Mouse (Mus musculus): ENCODE measurements around the gene Dock3. TPM values are rescaled to one million over a fixed set of nuclear protein-coding genes. Genes with fewer than 3 reads are reported as not detected.
A peak's percentile ranks its signal among the peaks of the same experiment; 100 is the strongest.

The Dock3 gene
- polyA plus RNA-seq, 1 experiment from 2014 or later = 23.4 TPM

DNA sequence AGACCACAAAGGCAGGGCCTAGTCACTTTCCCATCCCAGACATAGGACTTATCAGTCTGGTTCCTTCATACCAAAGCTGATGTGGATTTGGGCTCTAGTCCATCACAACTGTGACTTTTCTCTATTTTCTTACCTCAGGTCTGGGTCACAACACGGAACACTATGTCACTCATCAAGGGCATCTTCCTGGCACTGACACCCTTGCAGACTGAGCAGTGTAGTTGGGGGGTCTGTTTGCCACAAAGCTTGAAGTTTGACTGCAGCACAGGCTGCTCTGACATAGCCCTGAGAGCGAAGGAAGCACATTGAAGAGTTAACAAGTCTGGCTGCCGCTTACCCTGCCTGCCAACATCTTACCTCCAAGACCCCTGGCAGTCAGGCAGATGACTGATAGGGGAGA, 348.6 kb downstream of the Dock3 start:
- 72% methylated on average over 3 of the region's 3 CpGs for WGBS
- no peak overlapping the region for H3K27ac ChIP-seq (replicated peaks)
- peaks cover 60% of the 10 kb centered on the region for H3K4me1 ChIP-seq
- H3K27me3 ChIP-seq = no peaks in the 10 kb centered on the region
- H3K4me2 ChIP-seq (replicated peaks) = peak overlapping the region; percentile 82
- ATAC-seq (replicated peaks) = no peak
- H3K9me3 ChIP-seq = no peaks in the 10 kb centered on the region
- 0 out of 2 replicates have a peak overlapping the region, but pooled peaks have one; percentile 19 for H3K9ac ChIP-seq (replicated peaks)
- peak overlapping the region; percentile 23 for H3K4me3 ChIP-seq
- H3K36me3 ChIP-seq = peaks cover 50% of the 10 kb centered on the region

DNA sequence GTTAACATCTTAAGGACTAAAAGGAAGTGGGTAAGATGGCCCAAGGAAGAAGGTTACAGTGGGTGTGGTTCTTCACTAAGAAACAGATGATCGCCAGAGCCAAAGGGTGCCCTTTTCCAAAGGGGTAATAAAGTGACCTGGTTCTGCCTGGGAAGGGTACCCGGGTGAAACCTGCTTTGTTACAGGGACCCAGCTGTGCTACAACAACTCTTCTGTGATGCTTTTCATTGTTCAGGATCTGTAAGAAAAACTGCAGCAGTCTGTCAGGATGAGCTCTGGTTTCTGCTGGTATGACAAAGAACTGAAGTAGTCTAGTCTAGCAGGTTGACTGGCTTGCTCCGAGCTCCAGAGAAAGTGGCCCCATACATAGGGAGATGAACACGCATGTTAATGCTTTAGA, 349.5 kb downstream of the Dock3 start:
- Histone ChIP-seq H3K4me1 (peaks cover 51% of the 10 kb centered on the region), H3K9me3 (no peaks in the 10 kb centered on the region), H3K36me3 (peaks cover 55% of the 10 kb centered on the region), H3K27ac (replicated peaks) (no peak overlapping the region), H3K4me2 (replicated peaks) (no peak overlapping the region), H3K9ac (replicated peaks) (no peak overlapping the region), H3K27me3 (no peaks in the 10 kb centered on the region), H3K4me3 (no peak overlapping the region)
- WGBS = 69% methylated on average over 4 of the region's 4 CpGs
- no peak for ATAC-seq (replicated peaks)

DNA sequence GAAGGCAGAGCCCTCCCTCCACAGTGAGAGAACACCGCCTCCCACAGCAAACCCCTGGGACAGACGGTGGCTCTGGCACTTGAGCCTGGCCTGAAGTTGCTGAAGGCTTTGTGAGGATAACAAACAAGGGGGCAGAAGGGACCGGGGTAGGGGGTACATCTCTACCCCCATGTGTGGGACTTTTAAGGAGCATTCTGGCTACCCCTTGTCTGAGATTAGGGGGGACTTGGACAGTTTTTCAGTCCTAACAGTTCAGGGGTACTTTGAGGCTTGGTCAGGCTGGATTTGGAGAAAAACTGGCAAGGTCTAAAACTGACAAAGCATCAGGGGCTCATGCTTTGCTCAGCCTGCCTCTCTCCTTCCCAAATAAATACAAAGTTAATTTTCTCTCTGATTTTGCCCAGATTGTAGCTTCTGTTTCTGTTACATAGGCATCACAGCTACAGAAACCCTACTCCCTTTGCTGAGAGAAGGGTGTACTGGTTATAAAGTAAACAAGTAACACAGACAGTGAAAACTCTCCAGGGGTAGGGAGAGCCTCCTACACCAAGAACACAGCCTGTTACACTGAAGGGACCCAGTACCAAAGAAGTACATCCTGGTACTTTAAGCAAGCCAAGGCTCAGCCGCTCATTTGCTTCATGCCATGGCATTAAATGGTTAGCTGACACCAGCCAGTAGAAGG, 350.5 kb downstream of the Dock3 start:
- Histone ChIP-seq H3K4me2 (replicated peaks) (no peak overlapping the region), H3K27ac (replicated peaks) (no peak overlapping the region), H3K9ac (replicated peaks) (no peak overlapping the region), H3K27me3 (no peaks in the 10 kb centered on the region), H3K4me1 (peaks cover 51% of the 10 kb centered on the region), H3K9me3 (no peaks in the 10 kb centered on the region), H3K36me3 (peaks cover 63% of the 10 kb centered on the region), H3K4me3 (no peak overlapping the region)
- WGBS = 69% methylated on average over 4 of the region's 4 CpGs
- no peak for ATAC-seq (replicated peaks)

DNA sequence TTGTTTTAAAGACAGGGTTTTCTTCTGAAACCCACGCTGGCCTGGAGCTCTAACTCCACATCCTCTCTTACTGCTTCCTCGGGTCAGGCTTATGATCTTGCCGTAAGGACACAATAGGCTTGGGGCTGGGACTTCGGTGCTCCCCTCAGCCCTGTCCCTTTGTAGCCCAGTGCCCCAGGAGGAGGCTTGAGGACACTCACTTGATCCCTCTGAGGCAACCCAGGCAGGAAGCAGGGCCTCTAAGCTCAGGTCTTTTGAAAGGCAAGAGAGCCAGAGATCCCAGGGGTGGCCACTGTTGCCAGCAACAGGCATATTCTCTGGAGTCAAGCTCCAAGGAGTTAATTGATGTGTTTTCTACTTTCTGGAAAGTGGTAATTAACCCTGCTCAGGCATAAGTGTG, 352.2 kb downstream of the Dock3 start:
- Histone ChIP-seq H3K36me3 (peaks cover 80% of the 10 kb centered on the region), H3K4me1 (peaks cover 38% of the 10 kb centered on the region), H3K4me3 (no peak overlapping the region), H3K9me3 (no peaks in the 10 kb centered on the region), H3K27ac (replicated peaks) (0 out of 2 replicates have a peak overlapping the region, but pooled peaks have one; percentile 27), H3K27me3 (no peaks in the 10 kb centered on the region), H3K9ac (replicated peaks) (no peak overlapping the region), H3K4me2 (replicated peaks) (no peak overlapping the region)
- no peak for ATAC-seq (replicated peaks)
- 49% methylated on average over 4 of the region's 4 CpGs for WGBS

DNA sequence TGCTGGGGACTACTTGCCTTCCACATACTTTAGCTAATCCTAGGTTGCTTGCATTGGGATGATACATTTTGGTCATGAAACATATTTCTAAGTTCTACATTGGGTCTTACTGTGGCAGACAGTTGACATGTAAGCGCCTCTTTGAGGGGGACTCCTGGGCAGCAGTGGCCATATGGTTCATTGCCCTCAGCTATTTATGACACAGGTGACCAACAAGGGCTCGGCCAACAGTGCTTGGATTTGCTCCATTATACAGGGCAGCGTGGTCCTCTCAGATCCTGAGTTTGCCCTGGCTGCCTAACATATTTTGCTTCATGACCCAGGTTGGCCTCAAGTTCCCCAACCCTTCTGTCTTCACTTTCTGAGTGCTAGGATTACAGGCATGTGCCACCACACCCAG, 355.0 kb downstream of the Dock3 start:
- H3K9ac ChIP-seq (replicated peaks) = no peak overlapping the region
- H3K9me3 ChIP-seq = no peaks in the 10 kb centered on the region
- WGBS = 94% methylated on average over 3 of the region's 3 CpGs
- peaks cover 75% of the 10 kb centered on the region for H3K36me3 ChIP-seq
- no peak overlapping the region for H3K4me2 ChIP-seq (replicated peaks)
- no peak overlapping the region for H3K4me3 ChIP-seq
- ATAC-seq (replicated peaks) = no peak
- no peaks in the 10 kb centered on the region for H3K27me3 ChIP-seq
- no peak overlapping the region for H3K27ac ChIP-seq (replicated peaks)
- H3K4me1 ChIP-seq = peaks cover 9% of the 10 kb centered on the region

DNA sequence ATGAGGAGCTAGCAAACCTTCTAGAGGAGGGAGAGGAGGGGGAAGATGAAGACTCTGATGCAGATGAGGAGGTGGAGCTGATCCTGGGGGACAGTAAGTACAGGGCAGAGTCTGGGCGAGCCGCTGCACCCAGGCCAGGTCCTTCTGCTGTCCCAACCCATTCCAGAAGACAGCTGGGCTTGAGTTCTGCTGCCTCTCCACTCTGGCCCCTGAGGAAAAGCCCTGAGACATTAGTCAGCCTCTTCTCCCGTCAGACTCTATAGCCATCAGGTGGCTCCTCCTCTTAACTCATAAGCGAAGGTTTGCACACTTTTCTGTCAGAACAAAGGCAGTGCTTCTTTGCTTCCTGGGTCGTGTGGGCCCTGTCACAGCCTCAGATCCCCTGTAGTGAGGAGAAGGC, 357.5 kb downstream of the Dock3 start:
- no peak overlapping the region for H3K27ac ChIP-seq (replicated peaks)
- no peak overlapping the region for H3K4me3 ChIP-seq
- H3K4me1 ChIP-seq = no peaks in the 10 kb centered on the region
- no peak for ATAC-seq (replicated peaks)
- no peak overlapping the region for H3K9ac ChIP-seq (replicated peaks)
- H3K36me3 ChIP-seq = peaks cover 60% of the 10 kb centered on the region
- no peaks in the 10 kb centered on the region for H3K9me3 ChIP-seq
- 79% methylated on average over 5 of the region's 5 CpGs for WGBS
- H3K27me3 ChIP-seq = no peaks in the 10 kb centered on the region
- H3K4me2 ChIP-seq (replicated peaks) = no peak overlapping the region

DNA sequence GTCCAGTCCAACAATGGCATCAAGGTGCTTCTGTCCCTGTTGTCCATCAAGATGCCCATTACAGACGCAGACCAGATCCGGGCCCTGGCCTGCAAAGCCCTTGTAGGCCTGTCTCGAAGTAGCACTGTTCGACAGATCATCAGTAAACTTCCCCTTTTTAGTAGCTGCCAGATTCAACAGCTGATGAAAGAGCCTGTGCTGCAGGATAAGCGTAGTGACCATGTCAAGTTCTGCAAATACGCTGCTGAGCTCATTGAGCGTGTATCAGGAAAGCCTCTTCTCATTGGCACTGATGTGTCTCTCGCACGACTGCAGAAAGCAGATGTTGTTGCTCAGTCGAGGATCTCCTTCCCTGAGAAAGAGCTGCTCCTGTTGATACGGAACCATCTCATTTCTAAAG, 373.7 kb downstream of the Dock3 start:
- WGBS = 92% methylated on average over 11 of the region's 11 CpGs
- Histone ChIP-seq H3K4me3 (no peak overlapping the region), H3K4me1 (no peaks in the 10 kb centered on the region), H3K36me3 (peaks cover 81% of the 10 kb centered on the region), H3K9ac (replicated peaks) (no peak overlapping the region), H3K9me3 (no peaks in the 10 kb centered on the region), H3K27me3 (no peaks in the 10 kb centered on the region), H3K27ac (replicated peaks) (no peak overlapping the region), H3K4me2 (replicated peaks) (no peak overlapping the region)
- ATAC-seq (replicated peaks) = no peak

DNA sequence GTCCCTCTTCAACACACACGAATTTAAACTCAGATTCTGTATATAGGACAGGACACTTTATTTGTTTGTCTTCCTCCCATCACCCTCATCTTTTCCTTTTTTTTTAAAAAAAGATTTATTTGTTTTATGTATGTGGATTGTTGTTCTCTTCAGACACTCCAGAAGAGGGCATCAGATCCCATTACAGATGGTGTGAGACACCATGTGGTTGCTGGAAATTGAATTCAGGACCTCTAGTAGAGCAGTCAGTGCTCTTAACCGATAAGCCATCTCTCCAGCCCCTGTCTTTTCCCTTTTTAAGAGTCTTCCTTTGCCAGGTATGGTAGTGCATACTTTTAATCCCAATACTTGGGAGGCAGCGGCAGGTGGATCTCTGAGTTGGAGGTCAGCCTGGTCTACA, 375.0 kb downstream of the Dock3 start:
- Histone ChIP-seq H3K4me3 (no peak overlapping the region), H3K4me2 (replicated peaks) (no peak overlapping the region), H3K27me3 (no peaks in the 10 kb centered on the region), H3K27ac (replicated peaks) (no peak overlapping the region), H3K9me3 (no peaks in the 10 kb centered on the region), H3K9ac (replicated peaks) (no peak overlapping the region), H3K36me3 (peaks cover 82% of the 10 kb centered on the region), H3K4me1 (no peaks in the 10 kb centered on the region)
- ATAC-seq (replicated peaks) = no peak
- 85% methylated on average over 3 of the region's 3 CpGs for WGBS

Small RNA genes lying within 50 kb of the gene (microRNA-seq; reads per million reads assigned to microRNA genes)
- gene Gm22238 = not detected

Other genes starting within 250 kb of the Dock3 start
- gene Mapkapk3, start 58.0 kb upstream of the Dock3 start, polyA plus RNA-seq (2015; fragmentation: Nextera tagmentation; extraction: Ambion mirVana) = 1.4 and 1.8 TPM in 2 replicates
- 9.5 and 11.5 TPM in 2 replicates for gene Cish, start 64.1 kb upstream of the Dock3 start, polyA plus RNA-seq (2015; fragmentation: Nextera tagmentation; extraction: Ambion mirVana)
- gene Hemk1, start 106.4 kb upstream of the Dock3 start, polyA plus RNA-seq (2015; fragmentation: Nextera tagmentation; extraction: Ambion mirVana) = 14.6 and 16.0 TPM in 2 replicates
- gene 6430571L13Rik, start 108.7 kb upstream of the Dock3 start, polyA plus RNA-seq (2015; fragmentation: Nextera tagmentation; extraction: Ambion mirVana) = 4.1 and 4.5 TPM in 2 replicates
- 3.9 and 4.2 TPM in 2 replicates for gene Cacna2d2, start 167.7 kb upstream of the Dock3 start, polyA plus RNA-seq (2015; fragmentation: Nextera tagmentation; extraction: Ambion mirVana)